Mouse (Mus musculus): ENCODE data around the gene Trappc6b.

GRCm38 (mm10) chr12:59072286-59072685, 11.0 kb upstream of the Trappc6b start:
- TF ChIP-seq POLR2A (IDR thresholded peaks at IDR 0.05; ENCODE audit: insufficient read depth, low read depth, low read length) (no peak), CTCF (IDR thresholded peaks at IDR 0.05; ENCODE audit: insufficient read depth, low read depth, low read length) (no peak)
